Mouse (Mus musculus) small intestine, adult 2 months (tissue): Measurements from ENCODE around the gene Tspan13.

ENCODE experiments used
- CTCF ChIP-seq: fragments of 200-500 bp; IDR thresholded peaks from 2 replicates; pipeline ENCODE4 v1.5.1; 2012; ENCODE audit warnings: low read depth, mild to moderate bottlenecking, control low read depth, inconsistent platforms, low read length, moderate library complexity, mixed read lengths; ENCODE audit not compliant: insufficient replicate concordance, insufficient read length; ENCODE audit errors: extremely low read depth
- POLR2A ChIP-seq: fragments of 200-500 bp; IDR thresholded peaks from 2 replicates; pipeline ENCODE4 v1.6.1; 2012; ENCODE audit warnings: low read depth, mild to moderate bottlenecking, control low read depth, inconsistent platforms, low read length, moderate library complexity

DNA sequence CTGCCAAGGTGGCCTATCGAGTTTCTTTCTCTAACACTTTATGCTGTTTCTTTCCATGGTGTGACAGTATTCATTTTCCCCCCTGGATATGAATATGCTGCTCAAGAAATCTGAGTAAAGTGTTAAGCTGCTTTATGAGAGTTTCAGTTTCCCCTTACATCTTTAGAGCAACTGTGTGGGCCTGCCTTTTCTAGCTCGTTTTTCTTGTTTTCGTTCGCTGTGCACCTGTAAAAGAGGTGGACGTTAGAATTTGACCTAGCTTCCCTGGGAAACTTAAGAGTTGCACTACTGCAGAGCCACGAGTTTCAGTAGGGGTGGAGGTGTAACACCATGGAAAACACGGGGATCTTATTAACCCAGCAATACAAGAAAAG, 75.5 kb downstream of the Tspan13 start:
- TF ChIP-seq CTCF: no peak
- TF ChIP-seq POLR2A: no peak
